Comparison of ENCODE assay signal across 8 mouse cellular contexts in the genomic region with DNA sequence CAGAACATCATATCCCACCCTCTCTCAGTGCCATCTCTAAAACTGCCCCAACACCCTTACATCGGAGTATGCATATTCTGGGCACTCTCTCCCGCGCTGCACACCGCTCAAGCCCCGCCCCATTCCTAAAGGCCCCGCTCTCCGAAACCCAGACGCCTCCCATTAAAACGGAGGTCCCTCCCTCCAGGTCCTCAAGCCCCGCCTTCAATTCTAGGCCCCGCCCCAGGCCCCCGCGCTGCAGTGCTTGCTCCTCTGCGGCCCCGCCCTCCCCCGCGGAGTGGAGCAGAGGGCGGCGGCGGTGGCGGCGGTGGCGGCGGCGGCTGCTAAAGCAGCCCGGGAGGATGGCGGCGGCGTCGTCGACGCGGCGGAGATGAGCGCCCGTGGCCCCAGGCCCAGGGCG. TPM values are rescaled to one million over a fixed set of nuclear protein-coding genes. Genes with fewer than 3 reads are reported as not detected.
DNase-seq lines count a peak whose midpoint lies in the region; ATAC-seq and TF ChIP-seq lines count a peak whose summit lies in the region.

Gene Rtn2, plus strand, starts transcription at position 240 of the 400 bp plus-strand sequence.

- ATAC-seq in CD4-positive, CD25-positive, alpha-beta regulatory T cell, adult 4 months = peak; percentile 65
- peak; percentile 90 for ATAC-seq in erythroblast, adult 5-6 weeks (replicated peaks; ENCODE audit: low FRiP score, poor library complexity, severe bottlenecking)
- ATAC-seq in heart, embryonic 14.5 days (ENCODE audit: insufficient number of reproducible peaks, insufficient read depth, low FRiP score, low read depth) = peak; percentile 48
- peak; percentile 89 for ATAC-seq in liver, embryonic 13.5 days (ENCODE audit: low read depth)

- DNase-seq in brain, embryonic 14.5 days (ENCODE audit: low read depth) = peak; percentile 95
- peak; percentile 88 for DNase-seq in kidney, postnatal 10 days
- DNase-seq in liver, embryonic 13.5 days = peak; percentile 73
- DNase-seq in neural tube, embryonic 10.5 days (ENCODE audit: extremely low spot score, low spot score) = peak; percentile 84
- DNase-seq in telencephalon, adult 2 months (ENCODE audit: low read depth, low spot score) = peak; percentile 64

- H3K4me1 ChIP-seq in heart, embryonic 14.5 days (ENCODE audit: control insufficient read depth in 2 of 2, insufficient read depth in 2 of 2, low read length in 2 of 2) = peaks cover 4 to 12% of the 10 kb centered on the region in 2 experiments; a peak in 3 of 4 replicates
- peaks cover 38% of the 10 kb centered on the region for H3K4me1 ChIP-seq in liver, embryonic 13.5 days (replicated peaks)

- peak within 1 kb of the TSS; percentile 46 to 49 for H3K4me3 ChIP-seq in heart, embryonic 14.5 days (ENCODE audit: control insufficient read depth in 1 of 2, insufficient read depth in 1 of 2, low read depth in 1 of 2, low read length in 2 of 2)
- H3K4me3 ChIP-seq in liver, embryonic 13.5 days (replicated peaks) = peak within 1 kb of the TSS; percentile 64

- no peak within 1 kb of the TSS for H3K27ac ChIP-seq in heart, embryonic 14.5 days (replicated peaks in 1 of 2; ENCODE audit: control insufficient read depth in 1 of 2, insufficient read depth in 1 of 2, low read depth in 2 of 2, low read length in 2 of 2)
- peak within 1 kb of the TSS; percentile 50 for H3K27ac ChIP-seq in liver, embryonic 13.5 days

- peak within 1 kb of the TSS; percentile 95 for H3K4me2 ChIP-seq in heart, embryonic 14.5 days (ENCODE audit: low read length)
- peak within 1 kb of the TSS; percentile 98 for H3K4me2 ChIP-seq in liver, embryonic 13.5 days

- TF ChIP-seq CTCF in brain, embryonic 14.5 days (IDR thresholded peaks at IDR 0.05; ENCODE audit: borderline replicate concordance, extremely low read depth, insufficient read depth, insufficient read length) = no peak

- no peaks in the 10 kb centered on the region for H3K9me3 ChIP-seq in heart, embryonic 14.5 days (ENCODE audit: control insufficient read depth, low read length)
- no peaks in the 10 kb centered on the region for H3K9me3 ChIP-seq in liver, embryonic 13.5 days (replicated peaks)

- peak; percentile 73 for TF ChIP-seq POLR2A in brain, embryonic 14.5 days (IDR thresholded peaks at IDR 0.05; ENCODE audit: borderline replicate concordance, extremely low read depth, insufficient read depth, insufficient read length, poor library complexity, severe bottlenecking)

- H3K9ac ChIP-seq in heart, embryonic 14.5 days (ENCODE audit: low read length) = peak within 1 kb of the TSS; percentile 34; the same call in 1 of the 2 replicates
- peak within 1 kb of the TSS; percentile 73 for H3K9ac ChIP-seq in liver, embryonic 13.5 days

- H3K36me3 ChIP-seq in heart, embryonic 14.5 days (ENCODE audit: control insufficient read depth, insufficient read depth, low read length) = no peaks in the 10 kb centered on the region
- H3K36me3 ChIP-seq in liver, embryonic 13.5 days = no peaks in the 10 kb centered on the region

- H3K27me3 ChIP-seq in heart, embryonic 14.5 days (ENCODE audit: control insufficient read depth, insufficient read depth, low read length) = peaks cover 55% of the 10 kb centered on the region
- H3K27me3 ChIP-seq in liver, embryonic 13.5 days = peaks cover 86% of the 10 kb centered on the region

- under 1% methylated on average over 37 of the region's 37 CpGs for WGBS in heart, embryonic 14.5 days
- under 1% methylated on average over 37 of the region's 37 CpGs for WGBS in liver, embryonic 13.5 days (ENCODE audit: insufficient replicate concordance)

RNA-seq across cellular contexts. Expression of gene Rtn2, which starts in this region (rescaled TPM):
- not detected for polyA plus RNA-seq in CD4-positive, CD25-positive, alpha-beta regulatory T cell, adult 4 months (2017; shearing (Covaris generic))
- polyA plus RNA-seq in brain, embryonic 14.5 days (2012; rRNA removed) = 159 and 189 TPM in 2 replicates
- not detected in 2 replicates for total RNA-seq in erythroblast, adult 5-6 weeks (2015; ENCODE audit: low replicate concordance)
- not detected in 2 replicates for total RNA-seq in erythroblast, adult 5-6 weeks (2017; ENCODE audit: low replicate concordance)
- 39.2 and 43.6 TPM in 2 replicates for polyA plus RNA-seq in heart, embryonic 14.5 days (2014; fragmentation: Nextera tagmentation; extraction: Ambion mirVana)
- 4.0 and 4.1 TPM in 2 replicates for polyA plus RNA-seq in liver, embryonic 13.5 days (2015; fragmentation: Nextera tagmentation; extraction: Ambion mirVana)

Comparison
In these comparisons a context has a peak if more than half of its experiments do, and no peak if none do; other contexts are left out.
1. Peak in ATAC-seq in CD4-positive, CD25-positive, alpha-beta regulatory T cell, adult 4 months; RNA of the gene not detected or under 1 TPM.
2. Peak in ATAC-seq in erythroblast, adult 5-6 weeks; RNA of the gene not detected or under 1 TPM.